Mouse (Mus musculus): ENCODE data around the gene Ets1. TPM values are rescaled to one million over a fixed set of nuclear protein-coding genes. Genes with fewer than 3 reads are reported as not detected.

The Ets1 gene
- polyA plus RNA-seq, 1 experiment from 2014 or later, result 21.1 TPM

GRCm38 (mm10) chr9:32675671-32676409 lies 39.8 kb downstream of the Ets1 start:
- no peak overlapping the region for H3K27ac ChIP-seq

GRCm38 (mm10) chr9:32676480-32676879 lies 40.5 kb downstream of the Ets1 start:
- 7% methylated on average over 3 of the region's 3 CpGs for WGBS
- Histone ChIP-seq H3K27me3 (peaks cover 85% of the 10 kb centered on the region), H3K4me1 (peaks cover 29% of the 10 kb centered on the region)

More at GRCm38 (mm10) chr9:32675671-32676409, 39.8 kb downstream of the Ets1 start:
- Histone ChIP-seq H3K4me1 (peaks cover 32% of the 10 kb centered on the region), H3K27me3 (peaks cover 87% of the 10 kb centered on the region), H3K36me3 (replicated peaks) (no peaks in the 10 kb centered on the region), H3K9me3 (no peaks in the 10 kb centered on the region), H3K4me3 (replicated peaks) (no peak overlapping the region), H3K9ac (no peak overlapping the region), H3K4me2 (no peak overlapping the region; the same call in 1 of the 2 replicates)
- peak; percentile 78 for ATAC-seq (ENCODE audit: low FRiP score)
- WGBS, result 4% methylated on average over 9 of the region's 9 CpGs

GRCm38 (mm10) chr9:32677646-32678045 lies 41.6 kb downstream of the Ets1 start:
- H3K27ac ChIP-seq, result no peak overlapping the region
- peaks cover 84% of the 10 kb centered on the region for H3K27me3 ChIP-seq
- no peaks in the 10 kb centered on the region for H3K9me3 ChIP-seq
- no peak overlapping the region for H3K9ac ChIP-seq
- no peaks in the 10 kb centered on the region for H3K36me3 ChIP-seq (replicated peaks)
- 80% methylated on average over 6 of the region's 6 CpGs for WGBS
- peaks cover 18% of the 10 kb centered on the region for H3K4me1 ChIP-seq
- ATAC-seq (ENCODE audit: low FRiP score), result no peak
- H3K4me2 ChIP-seq, result no peak overlapping the region
- no peak overlapping the region for H3K4me3 ChIP-seq (replicated peaks)

More at GRCm38 (mm10) chr9:32676480-32676879, 40.5 kb downstream of the Ets1 start:
- 0 out of 2 replicates have a peak, but pooled peaks have one; percentile 31 for ATAC-seq (ENCODE audit: low FRiP score)
- H3K9ac ChIP-seq, result no peak overlapping the region
- no peak overlapping the region for H3K27ac ChIP-seq
- no peak overlapping the region for H3K4me3 ChIP-seq (replicated peaks)
- H3K4me2 ChIP-seq, result no peak overlapping the region; the same call in 1 of the 2 replicates
- no peaks in the 10 kb centered on the region for H3K36me3 ChIP-seq (replicated peaks)
- H3K9me3 ChIP-seq, result no peaks in the 10 kb centered on the region

- 46% methylated on average over 4 of the region's 4 CpGs for WGBS
Observed at GRCm38 (mm10) chr9:32678120-32678757, 42.2 kb downstream of the Ets1 start.

GRCm38 (mm10) chr9:32679531-32679930 lies 43.5 kb downstream of the Ets1 start:
- no peak overlapping the region for H3K4me2 ChIP-seq
- WGBS, result 89% methylated on average over 6 of the region's 6 CpGs
- no peak overlapping the region for H3K27ac ChIP-seq
- no peaks in the 10 kb centered on the region for H3K9me3 ChIP-seq
- H3K4me3 ChIP-seq (replicated peaks), result no peak overlapping the region
- peaks cover 83% of the 10 kb centered on the region for H3K27me3 ChIP-seq
- ATAC-seq (ENCODE audit: low FRiP score), result no peak
- H3K36me3 ChIP-seq (replicated peaks), result no peaks in the 10 kb centered on the region
- no peak overlapping the region for H3K9ac ChIP-seq
- H3K4me1 ChIP-seq, result peaks cover 16% of the 10 kb centered on the region

More at GRCm38 (mm10) chr9:32678120-32678757, 42.2 kb downstream of the Ets1 start:
- H3K4me3 ChIP-seq (replicated peaks), result no peak overlapping the region
- H3K27ac ChIP-seq, result no peak overlapping the region
- no peak overlapping the region for H3K4me2 ChIP-seq
- H3K4me1 ChIP-seq, result peaks cover 16% of the 10 kb centered on the region
- ATAC-seq (ENCODE audit: low FRiP score), result no peak
- H3K9me3 ChIP-seq, result no peaks in the 10 kb centered on the region
- H3K36me3 ChIP-seq (replicated peaks), result no peaks in the 10 kb centered on the region
- peaks cover 82% of the 10 kb centered on the region for H3K27me3 ChIP-seq
- H3K9ac ChIP-seq, result no peak overlapping the region

- no peak for ATAC-seq (ENCODE audit: low FRiP score)
- Histone ChIP-seq H3K4me2 (no peak overlapping the region), H3K9me3 (no peaks in the 10 kb centered on the region), H3K27me3 (peaks cover 83% of the 10 kb centered on the region), H3K4me3 (replicated peaks) (no peak overlapping the region), H3K9ac (no peak overlapping the region), H3K27ac (no peak overlapping the region), H3K36me3 (replicated peaks) (no peaks in the 10 kb centered on the region), H3K4me1 (peaks cover 18% of the 10 kb centered on the region)
- WGBS, result 88% methylated on average over 2 of the region's 2 CpGs
Observed at GRCm38 (mm10) chr9:32680201-32680600, 44.2 kb downstream of the Ets1 start.

GRCm38 (mm10) chr9:32685793-32686558 lies 50.0 kb downstream of the Ets1 start:
- H3K4me2 ChIP-seq, result no peak overlapping the region
- H3K36me3 ChIP-seq (replicated peaks), result no peaks in the 10 kb centered on the region
- 8% methylated on average over 8 of the region's 8 CpGs for WGBS

GRCm38 (mm10) chr9:32688351-32688750 lies 52.3 kb downstream of the Ets1 start:
- H3K9ac ChIP-seq, result no peak overlapping the region
- peaks cover 96% of the 10 kb centered on the region for H3K27me3 ChIP-seq
- 69% methylated on average over 2 of the region's 2 CpGs for WGBS
- no peak overlapping the region for H3K4me3 ChIP-seq (replicated peaks)
- H3K36me3 ChIP-seq (replicated peaks), result no peaks in the 10 kb centered on the region
- H3K27ac ChIP-seq, result no peak overlapping the region
- no peak overlapping the region for H3K4me2 ChIP-seq
- no peak for ATAC-seq (ENCODE audit: low FRiP score)
- peaks cover 20% of the 10 kb centered on the region for H3K4me1 ChIP-seq
- H3K9me3 ChIP-seq, result no peaks in the 10 kb centered on the region

More at GRCm38 (mm10) chr9:32685793-32686558, 50.0 kb downstream of the Ets1 start:
- no peak overlapping the region for H3K27ac ChIP-seq
- H3K9me3 ChIP-seq, result no peaks in the 10 kb centered on the region
- H3K9ac ChIP-seq, result no peak overlapping the region
- ATAC-seq (ENCODE audit: low FRiP score), result peak; percentile 93; the same call in 1 of the 2 replicates
- peaks cover 20% of the 10 kb centered on the region for H3K4me1 ChIP-seq
- peaks cover 93% of the 10 kb centered on the region for H3K27me3 ChIP-seq
- H3K4me3 ChIP-seq (replicated peaks), result no peak overlapping the region

GRCm38 (mm10) chr9:32691151-32691925 lies 55.3 kb downstream of the Ets1 start:
- H3K27me3 ChIP-seq, result peaks cover 98% of the 10 kb centered on the region
- H3K4me1 ChIP-seq, result peaks cover 14% of the 10 kb centered on the region
- no peaks in the 10 kb centered on the region for H3K36me3 ChIP-seq (replicated peaks)
- no peak overlapping the region for H3K4me3 ChIP-seq (replicated peaks)
- WGBS, result 60% methylated on average over 12 of the region's 12 CpGs
- no peak overlapping the region for H3K9ac ChIP-seq
- ATAC-seq (ENCODE audit: low FRiP score), result no peak
- H3K9me3 ChIP-seq, result no peaks in the 10 kb centered on the region
- H3K4me2 ChIP-seq, result no peak overlapping the region
- H3K27ac ChIP-seq, result no peak overlapping the region

- no peaks in the 10 kb centered on the region for H3K9me3 ChIP-seq
- H3K9ac ChIP-seq, result no peak overlapping the region
- 77% methylated on average over 2 of the region's 2 CpGs for WGBS
- H3K4me3 ChIP-seq (replicated peaks), result no peak overlapping the region
- no peaks in the 10 kb centered on the region for H3K36me3 ChIP-seq (replicated peaks)
- peaks cover 15% of the 10 kb centered on the region for H3K4me1 ChIP-seq
- peaks cover 98% of the 10 kb centered on the region for H3K27me3 ChIP-seq
- H3K4me2 ChIP-seq, result no peak overlapping the region
- no peak overlapping the region for H3K27ac ChIP-seq
- no peak for ATAC-seq (ENCODE audit: low FRiP score)
Observed at GRCm38 (mm10) chr9:32692944-32693343, 56.9 kb downstream of the Ets1 start.

GRCm38 (mm10) chr9:32693411-32693810 lies 57.4 kb downstream of the Ets1 start:
- Histone ChIP-seq H3K4me1 (peaks cover 15% of the 10 kb centered on the region), H3K9ac (no peak overlapping the region), H3K4me3 (replicated peaks) (no peak overlapping the region), H3K4me2 (no peak overlapping the region), H3K36me3 (replicated peaks) (no peaks in the 10 kb centered on the region), H3K27ac (no peak overlapping the region), H3K9me3 (no peaks in the 10 kb centered on the region), H3K27me3 (peaks cover 94% of the 10 kb centered on the region)
- WGBS, result 81% methylated on average over 3 of the region's 3 CpGs
- ATAC-seq (ENCODE audit: low FRiP score), result no peak
